Mouse (Mus musculus) CH12.LX (cell line): ENCODE measurements around the gene Rnf5.

Experiments used
- CHD2 ChIP-seq: IDR thresholded peaks from 2 replicates; pipeline ENCODE4 v1.6.1; 2011; ENCODE audit warnings: low read length, improper control_type of control experiment
- CTCF ChIP-seq, 2 experiments: IDR thresholded peaks in 1 of 2; conservative IDR thresholded peaks in 1 of 2; 2 replicates each; pipeline ENCODE4 v1.5.1; 2011 to 2012; ENCODE audit warnings: low read depth in 2 of 2, low read length in 2 of 2, improper control_type of control experiment in 1 of 2, inconsistent platforms in 1 of 2, mild to moderate bottlenecking in 1 of 2, moderate library complexity in 1 of 2
- HCFC1 ChIP-seq: IDR thresholded peaks from 2 replicates; pipeline ENCODE4 v1.6.1; 2012; ENCODE audit warnings: low read depth, mild to moderate bottlenecking, inconsistent platforms, low read length, improper control_type of control experiment
- IRF4 ChIP-seq: IDR thresholded peaks from 2 replicates; pipeline ENCODE4 v1.6.1; 2014; ENCODE audit warnings: low read depth, mild to moderate bottlenecking, inconsistent platforms, low read length, improper control_type of control experiment
- MAX ChIP-seq: IDR thresholded peaks from 2 replicates; pipeline ENCODE4 v1.6.1; 2011; ENCODE audit warnings: low read length, improper control_type of control experiment
- POLR2A ChIP-seq: IDR thresholded peaks from 2 replicates; pipeline ENCODE4 v1.6.1; 2011; ENCODE audit warnings: low read depth, mild to moderate bottlenecking, improper control_type of control experiment, low read length
- POLR2AphosphoS2 ChIP-seq: IDR thresholded peaks from 2 replicates; pipeline ENCODE4 v1.6.1; 2011; ENCODE audit warnings: low read depth, low read length, improper control_type of control experiment

DNA sequence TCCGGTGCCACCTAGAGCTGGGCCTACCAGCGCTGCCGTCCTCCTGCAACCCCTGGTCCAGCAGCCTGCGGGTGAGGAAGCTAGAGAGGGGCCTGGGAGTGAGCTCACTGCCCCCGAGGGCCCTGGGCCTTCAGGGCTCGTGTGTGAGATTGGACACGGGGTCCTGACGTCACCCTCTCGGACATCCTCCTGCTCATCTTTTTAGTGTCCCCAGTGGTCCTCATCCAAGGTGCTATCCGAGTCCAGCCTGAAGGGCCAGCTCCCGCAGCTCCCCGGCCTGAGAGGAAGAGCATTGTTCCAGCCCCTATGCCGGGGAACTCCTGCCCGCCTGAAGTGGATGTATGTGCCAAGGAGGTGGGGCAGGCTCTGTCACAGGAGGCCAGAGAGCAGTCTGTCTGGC lies 47.3 kb upstream of the Rnf5 start:
- no peak for TF ChIP-seq POLR2A
- TF ChIP-seq MAX: no peak
- TF ChIP-seq CHD2: no peak
- TF ChIP-seq CTCF (conservative IDR thresholded peaks at IDR 0.05 in 1 of 2, IDR thresholded peaks at IDR 0.05 in 1 of 2; ENCODE audit: low read depth in 2 of 2, low read length in 2 of 2): no peak
- TF ChIP-seq IRF4: no peak
- TF ChIP-seq HCFC1: no peak
- TF ChIP-seq POLR2AphosphoS2: no peak
